Comparison of ENCODE assay signal across 22 mouse cellular contexts in the genomic region with DNA sequence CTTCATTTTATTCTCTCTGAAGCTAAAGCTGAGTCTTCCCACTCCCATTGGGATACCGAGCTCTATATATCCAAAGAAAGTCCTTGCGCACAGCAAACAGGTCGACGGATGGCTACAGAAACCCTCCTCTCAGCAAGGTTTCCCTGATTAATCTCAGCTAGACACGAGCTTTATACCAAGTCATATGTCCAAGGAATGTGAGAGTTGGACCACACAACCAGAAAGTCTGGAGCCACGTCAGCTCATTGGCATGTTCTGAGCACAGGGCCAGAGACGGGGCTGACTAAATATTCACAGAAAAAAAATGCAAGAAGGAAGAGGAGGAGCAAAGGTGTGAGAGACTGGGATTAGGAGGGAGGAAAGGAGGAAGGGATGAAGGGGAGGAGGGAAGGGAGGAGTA.
DNase-seq lines count a peak whose midpoint lies in the region; ATAC-seq and TF ChIP-seq lines count a peak whose summit lies in the region.
"Had no signal": no experiment of that assay in that cellular context is flagged by ENCODE, and none has a peak within 500 bp of the region (broad histone marks: within the 10 kb centered on the region; RNA-seq: fewer than 3 reads in every experiment).

No protein-coding gene starts in this region.

- H3K9me3 ChIP-seq in lung, embryonic 16.5 days (ENCODE audit: control insufficient read depth, low read length): no peaks in the 10 kb centered on the region
- no peaks in the 10 kb centered on the region for H3K9me3 ChIP-seq in midbrain, embryonic 11.5 days (ENCODE audit: control insufficient read depth, low read length)
- no peaks in the 10 kb centered on the region for H3K9me3 ChIP-seq in midbrain, embryonic 13.5 days
- no peaks in the 10 kb centered on the region for H3K9me3 ChIP-seq in stomach, postnatal 0 days (ENCODE audit: control insufficient read depth, low read length)
- H3K9me3 ChIP-seq: embryonic facial prominence, embryonic 13.5 days; forebrain, embryonic 13.5 days; heart, embryonic 13.5 days; hindbrain, embryonic 12.5 days had no signal

- H3K36me3 ChIP-seq in lung, embryonic 16.5 days (ENCODE audit: control insufficient read depth, insufficient read depth, low read length): no peaks in the 10 kb centered on the region
- no peaks in the 10 kb centered on the region for H3K36me3 ChIP-seq in midbrain, embryonic 11.5 days (ENCODE audit: control insufficient read depth, insufficient read depth, low read length)
- H3K36me3 ChIP-seq in midbrain, embryonic 13.5 days: no peaks in the 10 kb centered on the region
- no peaks in the 10 kb centered on the region for H3K36me3 ChIP-seq in stomach, postnatal 0 days (ENCODE audit: control insufficient read depth, insufficient read depth, low read length)
- H3K36me3 ChIP-seq: embryonic facial prominence, embryonic 13.5 days; G1E; heart, embryonic 13.5 days; hindbrain, embryonic 12.5 days had no signal

- 0 out of 2 replicates have a peak, but pooled peaks have one; percentile 45 for ATAC-seq in lung, embryonic 16.5 days (ENCODE audit: low read depth)
- ATAC-seq in midbrain, embryonic 11.5 days (ENCODE audit: low FRiP score): no peak
- ATAC-seq in midbrain, embryonic 13.5 days: no peak
- ATAC-seq in stomach, postnatal 0 days (ENCODE audit: low FRiP score, low TSS enrichment): peak; percentile 26; the same call in 1 of the 2 replicates
- ATAC-seq: CD4-positive, CD25-positive, alpha-beta regulatory T cell, adult 4 months; forebrain, embryonic 13.5 days; forebrain, postnatal 0 days had no signal

- no peak overlapping the region for H3K27ac ChIP-seq in lung, embryonic 16.5 days (ENCODE audit: low read length)
- no peak overlapping the region for H3K27ac ChIP-seq in midbrain, embryonic 11.5 days (ENCODE audit: low read depth, low read length)
- no peak overlapping the region for H3K27ac ChIP-seq in midbrain, embryonic 13.5 days
- H3K27ac ChIP-seq in stomach, postnatal 0 days (replicated peaks): no peak overlapping the region
- H3K27ac ChIP-seq: embryonic facial prominence, embryonic 13.5 days; forebrain, embryonic 13.5 days; heart, embryonic 13.5 days; hindbrain, embryonic 12.5 days had no signal

- H3K27me3 ChIP-seq in lung, embryonic 16.5 days (ENCODE audit: control insufficient read depth, insufficient read depth, low read depth, low read length): no peaks in the 10 kb centered on the region
- H3K27me3 ChIP-seq in midbrain, embryonic 11.5 days (ENCODE audit: control insufficient read depth, insufficient read depth, low read length): no peaks in the 10 kb centered on the region
- no peaks in the 10 kb centered on the region for H3K27me3 ChIP-seq in midbrain, embryonic 13.5 days
- no peaks in the 10 kb centered on the region for H3K27me3 ChIP-seq in stomach, postnatal 0 days (ENCODE audit: control insufficient read depth, insufficient read depth, low read length)
- H3K27me3 ChIP-seq: embryonic facial prominence, embryonic 13.5 days; forebrain, embryonic 13.5 days; hindbrain, embryonic 12.5 days had no signal

- no peak for TF ChIP-seq POLR2A in lung, adult 2 months (IDR thresholded peaks at IDR 0.05; ENCODE audit: borderline replicate concordance, extremely low read depth, low read depth, low read length)

- no peak for TF ChIP-seq CTCF in lung, adult 2 months (IDR thresholded peaks at IDR 0.05; ENCODE audit: insufficient read depth, low read length)
- TF ChIP-seq CTCF in stomach, postnatal 0 days (IDR thresholded peaks at IDR 0.05; ENCODE audit: low read depth): no peak

- no peak overlapping the region for H3K9ac ChIP-seq in lung, embryonic 16.5 days (ENCODE audit: low read length)
- H3K9ac ChIP-seq in midbrain, embryonic 11.5 days (ENCODE audit: low read length): no peak overlapping the region
- H3K9ac ChIP-seq in midbrain, embryonic 13.5 days (replicated peaks): no peak overlapping the region
- H3K9ac ChIP-seq in stomach, postnatal 0 days (ENCODE audit: low read length): no peak overlapping the region
- H3K9ac ChIP-seq: embryonic facial prominence, embryonic 13.5 days; forebrain, embryonic 13.5 days; forebrain, postnatal 0 days; heart, embryonic 13.5 days; hindbrain, embryonic 12.5 days had no signal

- no peak for DNase-seq in lung, adult 2 months
- peak; percentile 71 for DNase-seq in midbrain, embryonic 11.5 days (ENCODE audit: low spot score, missing footprints)
- peak; percentile 56 for DNase-seq in Muller cell, postnatal 12 days (ENCODE audit: inconsistent ontology term)
- DNase-seq in stomach, postnatal 0 days (ENCODE audit: low spot score): no peak
- no peak for DNase-seq in spleen, adult 12 weeks (ENCODE audit: low spot score)
- DNase-seq: adrenal gland, adult 2 months; adrenal gland, postnatal 25 days; B cell, adult 2 months; cerebellum, adult 18-20 months; cerebellum, adult 9-11 months; cerebellum, postnatal 36 days; forebrain, postnatal 0 days; gastrocnemius, postnatal 25 days; heart, postnatal 4 days had no signal

- no peaks in the 10 kb centered on the region; the same call in 1 of the 2 replicates for H3K4me1 ChIP-seq in lung, embryonic 16.5 days (replicated peaks; ENCODE audit: control insufficient read depth, insufficient read depth, low read length)
- H3K4me1 ChIP-seq in lung, adult 2 months (ENCODE audit: control insufficient read depth, insufficient read depth, low read length): no peaks in the 10 kb centered on the region
- no peaks in the 10 kb centered on the region for H3K4me1 ChIP-seq in midbrain, embryonic 11.5 days (ENCODE audit: control insufficient read depth, insufficient read depth, low read length)
- H3K4me1 ChIP-seq in midbrain, embryonic 13.5 days (replicated peaks): no peaks in the 10 kb centered on the region
- H3K4me1 ChIP-seq in stomach, postnatal 0 days (replicated peaks; ENCODE audit: control insufficient read depth, insufficient read depth): no peaks in the 10 kb centered on the region
- H3K4me1 ChIP-seq: embryonic facial prominence, embryonic 13.5 days; heart, embryonic 13.5 days; hindbrain, embryonic 12.5 days had no signal

- TF ChIP-seq EP300 in stomach, postnatal 0 days (optimal IDR thresholded peaks at IDR 0.05): no peak

- 57% methylated on average over 7 of the region's 7 CpGs for WGBS in lung, embryonic 16.5 days
- WGBS in lung, adult 2 months: 66% methylated on average over 7 of the region's 7 CpGs
- 84% methylated on average over 7 of the region's 7 CpGs for WGBS in midbrain, embryonic 11.5 days
- 89% methylated on average over 7 of the region's 7 CpGs for WGBS in midbrain, embryonic 13.5 days
- WGBS in stomach, postnatal 0 days: 53% methylated on average over 7 of the region's 7 CpGs

- H3K4me2 ChIP-seq in lung, embryonic 16.5 days (ENCODE audit: low read depth, low read length): no peak overlapping the region
- no peak overlapping the region for H3K4me2 ChIP-seq in midbrain, embryonic 11.5 days
- no peak overlapping the region for H3K4me2 ChIP-seq in midbrain, embryonic 13.5 days (replicated peaks)
- no peak overlapping the region for H3K4me2 ChIP-seq in stomach, postnatal 0 days (replicated peaks; ENCODE audit: low read depth)
- H3K4me2 ChIP-seq: embryonic facial prominence, embryonic 13.5 days; forebrain, embryonic 13.5 days; heart, embryonic 13.5 days; hindbrain, embryonic 12.5 days had no signal

- no peak overlapping the region for H3K4me3 ChIP-seq in lung, embryonic 16.5 days (ENCODE audit: low read length)
- H3K4me3 ChIP-seq in lung, adult 2 months (replicated peaks; ENCODE audit: extremely low read depth, low read depth, low read length): no peak overlapping the region
- no peak overlapping the region for H3K4me3 ChIP-seq in midbrain, embryonic 11.5 days (ENCODE audit: low read depth, low read length)
- no peak overlapping the region for H3K4me3 ChIP-seq in midbrain, embryonic 13.5 days (replicated peaks)
- no peak overlapping the region for H3K4me3 ChIP-seq in stomach, postnatal 0 days (ENCODE audit: low read depth, low read length)
- H3K4me3 ChIP-seq: embryonic facial prominence, embryonic 13.5 days; forebrain, embryonic 13.5 days; heart, embryonic 13.5 days; hindbrain, embryonic 12.5 days had no signal

Comparison
In these comparisons a context has a peak if more than half of its experiments do, and no peak if none do; other contexts are left out.
1. ATAC-seq: peak in lung, embryonic 16.5 days (single experiment) and stomach, postnatal 0 days (single experiment); none in midbrain, embryonic 11.5 days (single experiment) and midbrain, embryonic 13.5 days (single experiment).
2. DNase-seq: peak in midbrain, embryonic 11.5 days (single experiment) and Muller cell, postnatal 12 days (single experiment); none in lung, adult 2 months (single experiment), stomach, postnatal 0 days (single experiment) and spleen, adult 12 weeks (single experiment).